Mouse (Mus musculus) lung, adult 2 months (tissue): Measurements from ENCODE around the gene Ppm1e. TPM values are rescaled to one million over a fixed set of nuclear protein-coding genes. Genes with fewer than 3 reads are reported as not detected.
"Not testable (repeated sequence)": the region's sequence is repeated elsewhere in the genome, so short reads cannot be mapped to it uniquely, and the experiment has no call there.

Experiments
- DNase-seq: peaks from one replicate; pipeline ENCODE4 v3.0.0; 2022
- H3K4me1 ChIP-seq: fragments of 200-500 bp; 2 replicates; pipeline ENCODE4 v1.6.1; 2011; ENCODE audit warnings: low read length; ENCODE audit not compliant: control insufficient read depth, insufficient read depth
- H3K4me3 ChIP-seq: fragments of 200-500 bp; replicated peaks from 2 replicates; pipeline ENCODE3; 2011; ENCODE audit warnings: low read depth, mild to moderate bottlenecking, control low read depth, low read length; ENCODE audit errors: extremely low read depth
- CTCF ChIP-seq: fragments of 200-500 bp; IDR thresholded peaks from 2 replicates; pipeline ENCODE4 v1.5.1; 2011; ENCODE audit warnings: mild to moderate bottlenecking, low read length, control low read depth; ENCODE audit not compliant: insufficient read depth
- POLR2A ChIP-seq: fragments of 200-500 bp; IDR thresholded peaks from 2 replicates; pipeline ENCODE4 v1.6.1; 2011; ENCODE audit warnings: low read depth, mild to moderate bottlenecking, control low read depth, low read length, borderline replicate concordance; ENCODE audit errors: extremely low read depth
- WGBS: fragments of 180-500 bp; shearing (Covaris S2); methylation state at CpG from one replicate; pipeline ENCODE4 v1.1.7; 2018; 5-methylcytosine and 5-hydroxymethylcytosine counted together
- polyA plus RNA-seq: library from polyadenylated mRNA; depleted of rRNA; stranded (reverse); fragments of >200 nt; gene quantifications from 2 replicates; pipeline ENCODE4 v1.2.3, GENCODE M21; 2012

The Ppm1e gene
- polyA plus RNA-seq, 1 experiment = 0.46 TPM

DNA sequence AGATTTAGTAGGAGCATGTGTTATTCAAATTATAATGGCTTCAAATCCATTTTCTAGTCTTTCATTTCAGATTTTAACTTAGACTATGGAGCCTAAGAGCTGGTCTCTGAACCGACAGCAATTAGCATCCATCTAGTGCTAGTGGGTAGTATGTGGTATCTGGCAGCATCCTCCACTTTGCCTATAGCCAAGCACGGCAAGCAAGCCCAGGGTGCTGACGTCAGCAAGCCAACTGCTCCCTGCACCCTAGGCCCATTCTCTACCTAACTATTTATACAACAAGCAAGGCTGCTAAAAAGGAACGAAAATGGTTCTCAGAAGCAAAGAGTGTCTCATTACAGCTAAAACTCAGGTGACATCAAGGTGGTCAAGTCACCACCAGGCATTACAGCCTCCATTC, 80.0 kb downstream of the Ppm1e start:
- DNase-seq = no peak
- no peaks in the 10 kb centered on the region for H3K4me1 ChIP-seq
- no peak overlapping the region for H3K4me3 ChIP-seq
- TF ChIP-seq CTCF = no peak
- no peak for TF ChIP-seq POLR2A
- WGBS = 76% methylated on average over 4 of the region's 4 CpGs

DNA sequence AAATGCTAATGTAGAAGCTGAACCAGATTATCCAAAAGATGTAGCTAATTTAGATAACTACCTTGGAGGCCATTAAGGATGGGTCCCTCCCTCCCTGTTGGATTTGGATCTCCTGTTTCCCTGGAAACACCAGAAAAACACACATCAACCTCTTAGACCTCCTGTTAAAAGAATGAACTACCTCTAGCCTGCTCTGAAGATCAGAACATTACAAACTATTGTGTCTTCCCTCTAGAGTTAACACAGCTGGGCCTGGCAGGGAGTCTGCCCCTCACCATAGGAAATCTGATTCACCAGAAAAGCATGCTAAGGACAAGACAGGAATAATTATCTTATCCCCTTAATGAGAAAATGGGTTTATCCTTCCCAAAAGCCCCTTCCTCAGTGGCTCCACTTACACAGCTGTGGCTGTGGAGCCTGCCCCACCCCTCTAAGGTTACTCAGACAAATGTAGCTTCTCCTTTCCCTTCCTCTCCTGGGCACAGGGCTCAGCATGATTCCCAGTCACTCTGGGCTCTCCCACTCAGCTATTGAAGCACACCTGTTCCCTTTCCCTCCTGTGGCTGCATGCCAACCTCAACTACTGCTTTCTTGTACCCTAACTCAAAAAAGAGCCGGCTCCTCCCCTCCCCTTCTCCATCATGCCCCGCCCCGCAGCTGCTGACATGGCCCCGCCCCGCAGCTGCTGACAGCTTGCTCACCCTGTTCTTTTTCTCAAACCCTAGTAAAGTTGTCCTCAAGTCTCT, 82.4 kb downstream of the Ppm1e start:
- 23% methylated on average over 5 of the region's 5 CpGs for WGBS
- DNase-seq = no peak

DNA sequence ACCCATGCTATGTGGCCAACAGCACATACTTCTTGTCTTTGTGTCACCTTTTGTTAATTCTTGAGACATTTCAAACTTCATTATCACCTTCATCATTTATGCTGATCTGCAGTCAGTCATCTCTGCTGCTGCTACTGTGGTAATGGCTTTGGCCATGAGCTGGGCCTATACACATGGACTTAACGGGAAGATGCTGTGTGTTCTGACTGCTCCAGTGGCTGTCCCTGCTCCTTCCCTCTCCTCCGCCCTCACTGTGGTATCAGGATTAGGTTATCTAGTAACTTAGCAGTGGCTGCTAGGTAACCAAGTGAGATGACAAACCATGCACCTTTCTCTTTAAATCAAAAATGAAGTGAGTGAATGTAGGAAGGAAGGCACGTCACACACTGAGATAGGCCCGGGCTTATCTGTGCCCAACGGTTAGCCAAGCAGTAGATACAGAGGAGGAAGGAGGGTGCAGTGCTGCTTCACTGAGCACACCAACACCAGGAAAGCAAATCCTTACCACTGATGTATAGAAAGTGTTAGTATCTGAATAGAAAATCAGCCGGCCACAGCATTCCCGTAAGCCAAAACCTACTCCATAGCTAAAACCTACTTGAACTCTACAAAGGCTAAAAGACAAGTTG, 83.3 kb downstream of the Ppm1e start:
- WGBS = 76% methylated on average over 7 of the region's 7 CpGs
- TF ChIP-seq POLR2A (no peak), CTCF (no peak)
- Histone ChIP-seq H3K4me3 (no peak overlapping the region), H3K4me1 (no peaks in the 10 kb centered on the region)
- DNase-seq = no peak

More for the DNA sequence above, 82.4 kb downstream of the Ppm1e start:
- no peak for TF ChIP-seq CTCF
- TF ChIP-seq POLR2A = no peak
- Histone ChIP-seq H3K4me3 (no peak overlapping the region), H3K4me1 (no peaks in the 10 kb centered on the region)

DNA sequence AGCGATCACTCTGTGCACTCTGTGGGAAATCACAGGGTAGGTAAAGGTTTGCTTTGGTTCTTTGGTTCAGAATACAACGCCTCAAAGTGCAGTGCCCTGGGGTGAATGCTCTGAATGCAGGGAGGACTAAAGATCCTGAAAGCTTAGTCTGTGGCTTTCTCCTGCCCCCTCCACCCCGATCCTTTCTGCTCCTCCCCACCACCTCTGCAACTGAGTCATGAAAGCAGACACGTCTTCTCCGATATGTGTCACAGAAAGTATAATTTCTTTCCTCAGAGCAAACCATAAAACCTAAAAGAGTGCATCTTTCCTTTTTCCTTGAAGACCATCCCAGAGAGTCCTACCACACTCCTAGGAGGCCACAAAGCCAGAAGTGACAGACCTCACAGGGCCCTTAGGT, 86.1 kb downstream of the Ppm1e start:
- no peak for DNase-seq
- Histone ChIP-seq H3K4me3 (no peak overlapping the region), H3K4me1 (no peaks in the 10 kb centered on the region)
- 91% methylated on average over 5 of the region's 5 CpGs for WGBS
- TF ChIP-seq CTCF = no peak
- TF ChIP-seq POLR2A = no peak

DNA sequence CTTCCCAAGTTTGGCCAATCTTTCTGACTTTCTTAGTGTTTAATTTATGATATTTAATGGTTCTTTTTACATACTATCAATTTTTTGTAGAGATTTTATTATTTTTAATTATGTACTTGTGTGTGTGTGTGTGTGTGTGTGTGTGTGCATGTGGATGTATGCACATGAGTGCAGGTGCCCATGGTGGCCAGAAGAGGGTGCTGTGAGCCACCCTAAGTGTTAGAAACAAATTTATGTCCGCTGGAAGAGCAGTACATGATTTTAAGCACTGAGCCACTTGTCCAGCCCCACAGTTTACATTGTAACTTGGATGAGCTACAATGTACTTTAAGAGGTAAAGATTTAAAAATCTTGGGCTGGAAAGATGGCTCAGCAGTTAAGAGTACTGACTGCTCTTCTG, 87.3 kb downstream of the Ppm1e start:
- Histone ChIP-seq H3K4me1 (no peaks in the 10 kb centered on the region), H3K4me3 (no peak overlapping the region)
- DNase-seq = no peak
- 94% methylated on average over 1 of the region's 1 CpGs for WGBS
- TF ChIP-seq POLR2A = no peak
- TF ChIP-seq CTCF = no peak

DNA sequence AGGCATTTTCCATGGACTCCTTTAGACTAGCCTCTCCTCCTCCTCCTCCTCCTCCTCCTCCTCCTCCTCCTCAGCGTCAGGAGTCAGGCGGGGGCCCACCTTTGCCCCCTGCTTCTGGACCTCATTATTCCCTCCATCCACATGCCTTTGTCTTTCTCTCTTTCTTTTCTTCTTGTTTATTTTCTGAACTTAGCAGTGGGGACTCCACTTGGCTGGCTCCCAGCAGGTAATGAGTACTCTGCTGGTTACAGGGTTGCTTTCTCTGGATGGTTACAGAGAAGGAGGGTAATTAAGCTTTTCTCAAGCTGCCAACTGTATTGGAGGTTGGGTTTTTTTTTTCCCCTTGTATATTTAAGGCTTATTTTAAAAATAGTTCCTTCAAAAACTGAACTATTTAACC, 87.9 kb downstream of the Ppm1e start:
- DNase-seq = no peak

DNA sequence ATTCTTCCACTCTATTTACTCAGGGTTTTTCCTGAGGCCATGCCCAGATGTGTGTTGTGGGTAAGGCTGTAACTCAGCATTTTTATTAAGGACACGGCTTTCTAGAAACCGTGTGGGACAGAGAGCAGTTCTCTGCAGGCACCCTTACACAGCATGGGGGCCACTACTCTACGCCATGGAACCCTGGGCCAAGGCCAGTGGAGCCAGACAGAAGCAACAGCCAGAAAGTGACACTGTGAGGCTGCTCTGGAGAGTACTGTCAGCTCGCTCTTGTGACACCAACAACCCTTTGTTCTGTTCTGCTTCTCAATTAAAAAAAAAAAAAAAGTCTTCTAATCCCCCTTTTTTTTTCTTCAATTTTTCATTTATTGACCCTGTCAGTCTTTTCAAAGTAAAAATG, 88.4 kb downstream of the Ppm1e start:
- DNase-seq = no peak

More for the DNA sequence above, 87.9 kb downstream of the Ppm1e start:
- TF ChIP-seq POLR2A = no peak
- TF ChIP-seq CTCF = no peak
- Histone ChIP-seq H3K4me3 (no peak overlapping the region), H3K4me1 (no peaks in the 10 kb centered on the region)
- 27% methylated on average over 2 of the region's 2 CpGs for whole genome bisulfite sequencing

DNA sequence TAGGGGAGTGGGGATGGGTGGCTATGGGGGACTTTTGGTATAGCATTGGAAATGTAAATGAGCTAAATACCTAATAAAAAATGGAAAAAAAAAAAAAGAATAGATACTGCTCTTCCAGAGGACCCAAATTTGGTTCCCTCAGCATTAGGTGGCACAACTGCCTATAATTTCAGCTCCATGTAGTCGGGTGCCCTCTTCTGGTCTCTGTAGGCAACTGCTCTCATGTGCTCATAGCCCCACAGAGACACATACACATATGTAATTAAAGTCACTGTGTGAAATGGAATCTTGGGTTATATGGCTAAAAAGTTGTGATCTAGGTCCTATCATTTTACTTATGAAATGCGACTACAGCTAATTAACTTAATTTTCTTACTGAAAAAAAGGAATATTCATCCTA, 90.0 kb downstream of the Ppm1e start:
- no peak for DNase-seq
- WGBS = 89% methylated on average over 2 of the region's 2 CpGs
- TF ChIP-seq CTCF (no peak), POLR2A (no peak)
- H3K4me3 ChIP-seq = no peak overlapping the region
- H3K4me1 ChIP-seq = no peaks in the 10 kb centered on the region

More for the DNA sequence above, 88.4 kb downstream of the Ppm1e start:
- H3K4me1 ChIP-seq = no peaks in the 10 kb centered on the region
- H3K4me3 ChIP-seq = no peak overlapping the region
- WGBS = 69% methylated on average over 4 of the region's 4 CpGs
- no peak for TF ChIP-seq CTCF
- no peak for TF ChIP-seq POLR2A

DNA sequence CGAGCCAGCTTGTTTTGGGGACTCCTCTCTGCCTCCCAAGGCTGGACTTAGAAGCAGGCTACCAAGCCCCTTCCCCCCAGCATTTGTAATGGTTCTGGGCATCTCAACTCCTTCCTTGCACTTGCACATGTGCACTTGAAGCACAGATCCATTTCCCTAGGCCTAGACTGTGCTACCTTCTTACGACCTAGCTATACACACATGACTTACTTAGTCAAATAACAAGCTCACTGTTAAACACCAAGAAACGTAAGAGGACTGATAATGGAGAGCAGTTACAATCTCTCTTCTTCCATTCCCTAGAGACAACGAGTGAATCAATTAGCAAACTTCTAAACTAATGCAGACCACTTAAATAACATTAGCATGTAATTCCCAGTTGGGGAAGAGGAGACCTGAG, 92.6 kb downstream of the Ppm1e start:
- H3K4me1 ChIP-seq = no peaks in the 10 kb centered on the region
- TF ChIP-seq POLR2A (no peak), CTCF (no peak)
- H3K4me3 ChIP-seq = no peak overlapping the region
- 75% methylated on average over 4 of the region's 4 CpGs for WGBS
- no peak for DNase-seq

DNA sequence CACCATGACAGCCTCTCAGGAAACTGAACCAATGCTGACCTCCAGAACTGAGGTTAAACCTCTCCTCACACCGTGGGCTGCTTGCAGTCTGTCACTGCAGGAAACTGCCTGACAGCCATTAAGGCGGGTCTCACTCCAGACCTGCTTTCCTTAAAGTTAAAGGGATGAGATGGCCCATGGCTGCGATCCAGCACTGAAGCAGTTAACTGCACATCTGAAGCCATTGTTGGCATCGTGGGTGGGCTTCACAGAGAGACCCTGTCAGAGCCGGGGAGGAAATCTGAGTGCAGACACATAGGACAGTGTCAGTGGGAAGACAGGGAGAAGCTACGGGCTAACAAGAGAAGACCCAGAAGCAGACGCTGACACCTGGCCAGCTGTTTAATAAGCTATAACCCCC, 94.9 kb downstream of the Ppm1e start:
- no peak overlapping the region for H3K4me3 ChIP-seq
- TF ChIP-seq CTCF (no peak), POLR2A (no peak)
- DNase-seq = no peak
- 28% methylated on average over 7 of the region's 7 CpGs for WGBS
- H3K4me1 ChIP-seq = no peaks in the 10 kb centered on the region

DNA sequence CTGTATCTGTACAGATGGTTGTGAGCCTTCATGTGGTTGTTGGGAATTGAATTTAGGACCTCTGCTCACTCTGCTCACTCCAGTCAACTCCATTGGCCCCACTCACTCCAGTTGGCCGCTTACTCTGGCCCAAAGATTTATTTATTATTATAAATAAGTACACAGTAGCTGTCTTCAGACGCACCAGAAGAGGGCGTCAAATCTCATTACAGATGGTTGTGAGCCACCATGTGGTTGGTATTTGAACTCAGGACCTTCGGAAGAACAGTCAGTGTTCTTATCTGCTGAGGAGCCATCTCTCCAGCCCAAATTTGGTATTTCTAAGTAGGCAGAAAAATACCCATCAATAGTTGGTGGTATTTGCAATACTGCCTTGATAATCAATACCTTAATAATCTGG, 97.1 kb downstream of the Ppm1e start:
- H3K4me3 ChIP-seq, H3K4me1 ChIP-seq, DNase-seq: not testable (repeated sequence)
- WGBS = 67% methylated on average over 4 of the region's 4 CpGs
